Mouse (Mus musculus): ENCODE data around the gene Tmsb4x.

Tmsb4x gene

GRCm38 (mm10) chrX:167183535-167183934, 25.6 kb downstream of the Tmsb4x start:
- in situ Hi-C loops (cut with MboI) = no loop called here

DNA sequence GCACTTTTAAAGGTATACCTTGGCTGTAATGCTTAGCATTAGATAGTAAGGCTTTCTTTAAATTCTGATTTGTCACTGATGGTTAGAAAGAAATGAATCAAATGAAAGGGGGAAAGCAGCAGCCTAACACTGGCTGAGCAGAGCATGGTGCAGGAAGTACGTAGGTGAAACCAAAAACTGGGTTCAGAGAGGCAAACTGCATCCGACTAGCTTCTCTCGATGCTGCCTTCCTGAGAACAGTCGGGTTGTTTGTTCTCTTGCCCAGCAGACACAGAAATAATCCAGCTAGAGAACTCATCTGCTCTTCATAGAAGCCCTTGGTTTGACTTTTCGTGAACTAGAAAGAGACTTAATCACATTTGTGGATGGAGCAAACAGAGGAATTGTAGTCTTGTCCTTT, 26.7 kb downstream of the Tmsb4x start:
- in situ Hi-C loops (cut with MboI) = no loop called here

DNA sequence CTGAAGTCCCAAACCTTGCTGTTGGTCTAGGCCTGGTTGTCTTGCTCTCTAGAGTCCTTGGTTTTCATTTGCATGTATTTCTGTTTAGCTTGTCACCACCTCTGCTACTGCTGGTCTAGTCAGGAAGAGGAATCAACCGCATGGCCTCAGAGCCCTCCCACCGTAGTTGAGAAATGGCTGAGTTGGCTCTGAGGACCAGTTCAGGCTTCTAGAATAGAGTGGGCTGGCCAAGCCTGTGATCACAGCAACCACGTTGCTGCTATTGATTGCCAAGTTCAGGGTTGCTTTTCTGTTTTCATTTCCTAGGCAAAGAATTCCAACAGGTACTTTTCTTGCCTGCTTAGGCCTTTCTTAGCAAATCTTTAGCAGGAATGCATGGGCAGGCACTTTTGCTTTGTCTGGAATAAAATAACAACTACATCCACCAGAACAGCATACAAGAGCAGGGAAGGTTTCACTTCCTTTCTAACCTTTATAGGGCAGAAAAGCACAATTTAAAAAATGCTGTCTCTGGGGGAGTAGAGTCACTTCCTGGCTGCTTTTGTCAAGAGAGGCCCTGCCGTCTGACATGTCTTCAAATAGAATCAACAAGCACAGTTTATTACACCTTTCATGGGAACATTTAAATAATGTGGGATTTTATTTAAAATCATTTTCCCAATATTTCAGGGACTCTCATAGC, 29.0 kb downstream of the Tmsb4x start:
- in situ Hi-C loops (cut with MboI) = no loop called here

- in situ Hi-C loops (cut with MboI) = no loop called here
Measured at GRCm38 (mm10) chrX:167179549-167179948, 29.6 kb downstream of the Tmsb4x start.

DNA sequence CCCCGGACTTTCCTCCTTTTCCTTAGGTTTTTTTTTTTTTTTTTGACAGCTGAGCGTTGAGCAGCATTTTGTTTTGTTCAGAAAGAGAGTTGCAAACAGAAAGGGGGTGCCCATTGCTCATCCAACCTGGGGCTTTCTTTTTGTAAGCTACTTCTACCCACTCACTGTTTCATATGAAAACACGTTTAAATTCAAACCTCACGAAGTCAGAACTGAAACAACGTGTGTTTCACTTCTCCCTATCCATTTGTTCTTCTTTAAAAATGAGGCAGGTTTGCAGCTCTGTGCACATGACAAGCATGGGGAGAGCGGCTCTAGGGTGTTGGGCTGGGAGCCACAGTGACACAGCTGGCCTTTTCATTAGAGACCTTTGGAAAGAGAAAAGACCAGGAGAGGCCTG, 33.8 kb downstream of the Tmsb4x start:
- in situ Hi-C loops (cut with MboI) = no loop called here

DNA sequence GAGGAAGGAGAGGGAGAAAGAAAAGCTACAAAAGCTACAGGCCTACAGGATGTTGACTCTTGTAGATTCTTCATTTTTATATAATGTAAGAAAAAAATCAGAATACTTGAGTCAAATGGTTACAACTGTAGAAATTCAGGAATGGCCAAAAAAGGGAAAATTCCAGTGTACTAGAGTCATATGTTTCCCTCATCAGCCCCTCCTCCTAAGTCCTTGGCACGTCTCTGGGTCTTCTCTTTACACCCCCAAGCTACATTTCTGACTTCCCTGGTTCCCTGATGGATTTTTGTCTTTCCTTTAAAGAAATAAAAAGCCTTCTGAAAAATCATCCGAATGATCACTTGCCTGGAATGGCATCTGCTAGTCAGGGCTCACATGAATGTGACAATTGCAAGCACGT, 34.8 kb downstream of the Tmsb4x start:
- in situ Hi-C loops (cut with MboI) = no loop called here

- in situ Hi-C loops (cut with MboI) = no loop called here
Measured at GRCm38 (mm10) chrX:167172256-167172655, 36.9 kb downstream of the Tmsb4x start.

- in situ Hi-C loops (cut with MboI) = no loop called here
Measured at GRCm38 (mm10) chrX:167171281-167171680, 37.8 kb downstream of the Tmsb4x start.

DNA sequence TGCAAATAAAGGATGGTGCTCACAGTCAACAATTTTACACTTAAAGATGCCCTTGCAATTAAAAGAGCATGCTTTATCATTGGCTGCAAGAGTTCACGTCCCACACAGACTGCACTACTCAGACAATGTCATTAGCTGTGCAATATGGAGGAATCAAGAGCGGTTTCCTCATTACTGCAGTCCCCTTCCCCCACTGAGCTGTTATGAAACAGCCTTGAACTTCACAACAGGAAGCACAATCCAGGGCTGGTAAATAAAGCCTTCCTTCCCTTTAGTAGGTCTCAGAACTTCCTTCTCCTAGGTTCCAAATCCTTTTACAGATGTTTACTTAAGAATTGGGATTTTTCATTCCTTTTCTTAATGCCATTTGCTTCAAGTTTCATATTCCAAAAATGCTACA, 41.8 kb downstream of the Tmsb4x start:
- in situ Hi-C loops (cut with MboI) = no loop called here

DNA sequence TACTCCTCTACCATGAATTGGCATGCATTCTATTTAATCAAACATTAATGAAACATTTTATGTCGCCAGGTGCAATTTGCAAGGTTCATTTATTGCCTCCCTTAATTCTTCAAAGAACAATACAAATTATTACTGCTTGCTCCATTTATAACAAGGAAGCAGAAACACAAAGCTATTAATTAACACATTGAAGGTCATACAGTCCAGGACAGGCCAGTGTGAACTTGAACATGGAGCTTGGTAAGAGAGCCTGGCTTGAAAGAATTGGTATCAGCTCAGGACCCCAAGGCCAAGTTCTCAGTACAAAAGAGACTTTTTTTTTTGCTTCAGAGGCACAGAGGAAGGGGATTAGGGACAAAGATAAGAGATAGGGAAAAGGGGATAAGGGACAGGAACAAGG, 43.1 kb downstream of the Tmsb4x start:
- in situ Hi-C loops (cut with MboI) = no loop called here

DNA sequence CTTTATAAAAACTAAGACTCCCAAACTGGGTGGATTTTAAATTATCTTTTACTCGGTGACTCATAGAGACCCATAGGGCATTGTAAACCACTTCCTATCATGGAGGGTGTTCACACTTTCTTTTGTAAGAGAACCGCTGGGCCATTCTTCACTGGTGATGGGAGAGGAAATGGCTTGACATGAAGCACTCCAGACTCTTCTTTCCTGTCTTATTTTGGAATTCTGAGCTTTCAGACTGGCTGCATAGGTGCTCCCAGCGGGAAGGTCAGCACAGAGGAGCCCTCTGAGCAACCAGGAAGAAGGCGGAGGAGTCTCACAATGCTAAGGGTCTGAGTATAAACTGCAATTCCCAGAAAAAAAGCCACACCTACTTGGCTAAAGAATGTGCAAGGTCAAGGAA, 51.4 kb downstream of the Tmsb4x start:
- in situ Hi-C loops (cut with MboI) = no loop called here
